Mouse (Mus musculus) ovary, adult 18-20 months (tissue): ENCODE data around the gene Gstp3.
"Not testable (repeated sequence)": the region's sequence is repeated elsewhere in the genome, so short reads cannot be mapped to it uniquely, and the experiment has no call there.

ENCODE experiments used
- DNase-seq: peaks from one replicate; pipeline ENCODE4 v3.0.0; 2022; ENCODE audit warnings: low spot score, mixed read lengths

Gstp3 gene

DNA sequence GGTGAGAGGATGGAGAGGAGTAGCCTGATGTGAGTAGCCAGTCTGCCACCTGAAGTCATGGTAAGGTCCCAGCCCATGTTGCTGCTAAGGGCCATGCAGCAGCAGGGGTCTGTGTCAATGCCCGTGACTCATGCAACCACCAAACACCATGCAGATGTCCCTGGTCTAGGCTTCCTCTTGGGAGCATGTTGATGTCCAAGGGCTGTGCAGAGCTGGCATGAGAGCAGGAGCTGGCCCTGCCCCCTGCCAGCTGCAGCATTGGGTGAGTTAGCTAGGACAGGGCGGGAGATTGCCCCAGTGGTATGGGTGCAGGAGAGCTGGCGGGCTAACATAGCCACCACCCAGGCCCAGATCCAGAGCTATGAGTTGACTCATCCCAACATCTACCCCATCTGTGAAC is 31.1 kb upstream of the Gstp3 start:
- no peak for DNase-seq

DNA sequence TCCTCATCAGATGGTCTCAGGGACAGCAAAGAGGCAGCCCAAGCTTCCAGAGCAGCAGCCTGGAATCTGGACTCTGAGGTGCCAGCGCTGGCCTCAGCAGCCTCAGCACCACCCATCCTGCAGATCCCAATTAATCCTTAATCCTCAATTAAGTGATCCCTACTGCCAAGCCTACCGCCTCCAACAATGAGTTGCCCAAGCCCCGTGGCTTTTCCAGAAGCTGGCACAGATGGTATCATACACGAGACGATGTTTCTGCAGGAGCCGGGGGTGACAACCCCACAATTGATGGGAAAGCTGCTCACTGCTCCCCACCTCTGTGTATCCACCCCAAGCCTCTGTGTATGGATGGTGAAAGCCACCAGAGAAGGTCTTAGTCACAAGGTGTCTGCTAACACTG is 29.8 kb upstream of the Gstp3 start:
- DNase-seq, result no peak

DNA sequence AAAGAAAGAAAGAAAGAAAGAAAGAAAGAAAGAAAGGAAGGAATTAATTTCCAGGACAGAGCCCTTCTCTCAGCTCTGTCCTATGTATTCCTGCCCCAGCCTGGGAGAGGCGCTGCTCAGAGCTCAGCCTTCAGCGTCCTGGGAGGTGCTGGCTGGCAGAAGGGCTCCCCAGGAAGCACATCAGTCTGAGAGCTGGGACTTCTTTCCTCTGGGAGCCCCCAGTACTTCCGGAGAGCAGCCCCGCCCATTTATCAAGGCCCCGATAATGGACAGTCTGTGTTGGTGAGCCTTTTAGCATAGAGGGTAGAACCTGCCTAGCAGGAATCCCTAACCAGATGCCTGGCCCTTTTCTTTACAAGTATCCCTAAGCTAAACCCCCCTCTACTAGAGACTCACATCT is 28.8 kb upstream of the Gstp3 start:
- no peak for DNase-seq

DNA sequence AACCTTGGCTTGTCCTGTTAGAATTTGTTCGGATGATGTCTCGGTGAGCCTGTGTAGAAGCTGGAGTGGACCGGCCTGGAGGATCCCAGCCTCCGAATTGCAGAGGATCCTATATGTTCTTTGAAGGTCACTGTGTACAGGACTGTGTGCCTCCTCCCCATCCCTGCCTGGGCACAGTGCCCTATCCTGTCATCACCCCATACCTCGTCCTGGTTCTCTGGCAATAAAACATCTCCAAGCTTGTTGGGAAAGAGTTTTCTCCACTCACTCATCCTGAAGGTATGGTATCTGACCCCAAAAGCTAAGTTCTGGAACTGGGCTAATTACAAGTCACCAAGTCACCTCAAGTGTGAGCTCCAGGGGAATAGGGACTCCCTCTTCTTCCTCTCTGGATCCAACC is 27.7 kb upstream of the Gstp3 start:
- DNase-seq, result no peak

DNA sequence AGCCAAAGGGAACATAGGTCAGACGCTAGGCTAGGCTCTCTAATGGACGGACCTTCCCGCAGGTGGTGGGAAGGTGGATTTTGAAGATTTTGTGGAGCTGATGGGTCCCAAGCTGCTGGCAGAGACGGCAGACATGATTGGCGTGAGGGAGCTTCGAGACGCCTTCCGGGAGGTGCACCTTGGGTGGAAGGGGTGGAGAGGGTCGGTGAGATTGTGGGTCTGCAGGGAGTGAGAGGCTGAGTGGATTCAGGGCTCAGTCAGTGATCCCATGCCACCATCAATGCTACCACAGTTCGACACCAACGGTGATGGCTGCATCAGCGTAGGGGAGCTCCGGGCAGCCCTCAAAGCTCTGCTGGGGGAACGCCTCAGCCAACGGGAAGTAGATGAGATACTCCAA is 26.8 kb upstream of the Gstp3 start:
- no peak for DNase-seq

DNA sequence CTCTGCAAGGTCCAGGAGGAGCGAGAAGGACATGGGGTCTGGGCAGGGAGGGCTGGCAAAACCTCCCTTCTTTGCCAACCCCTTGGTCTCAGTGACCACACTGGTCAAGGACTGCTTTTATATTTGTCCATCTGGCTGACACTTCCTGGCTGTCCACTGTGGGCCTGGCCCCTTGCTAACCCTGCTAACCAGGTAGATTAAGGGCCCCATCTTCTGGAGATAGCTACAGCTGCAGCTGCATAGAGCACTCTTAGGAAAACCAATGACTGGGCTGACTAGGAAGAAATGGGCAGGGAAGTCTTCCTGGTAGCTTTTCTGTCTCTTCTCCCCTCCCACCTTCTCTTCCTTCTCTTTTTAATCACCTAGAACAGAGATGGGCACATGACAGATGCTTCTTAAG is 25.6 kb upstream of the Gstp3 start:
- no peak for DNase-seq

DNA sequence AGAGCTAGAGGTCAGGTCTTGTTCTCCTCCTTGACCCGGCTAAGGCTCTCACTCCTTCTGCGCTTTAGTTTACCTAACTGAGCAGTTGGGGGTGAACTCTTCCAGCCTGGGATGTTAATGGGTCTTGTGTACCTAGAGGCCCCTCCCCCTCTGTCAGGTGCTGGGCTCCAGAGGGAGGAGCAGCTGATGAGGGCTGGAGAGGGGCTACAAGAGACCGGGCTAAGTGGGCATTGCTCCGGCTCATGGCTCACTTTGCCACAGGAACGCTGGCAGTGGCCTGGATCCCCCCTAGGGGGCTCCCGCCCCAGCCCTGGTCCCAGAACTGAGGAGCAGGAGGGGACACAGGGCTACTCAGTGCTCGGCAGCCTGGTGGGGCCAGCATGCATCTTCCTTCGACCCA is 24.5 kb upstream of the Gstp3 start:
- DNase-seq, result no peak

DNA sequence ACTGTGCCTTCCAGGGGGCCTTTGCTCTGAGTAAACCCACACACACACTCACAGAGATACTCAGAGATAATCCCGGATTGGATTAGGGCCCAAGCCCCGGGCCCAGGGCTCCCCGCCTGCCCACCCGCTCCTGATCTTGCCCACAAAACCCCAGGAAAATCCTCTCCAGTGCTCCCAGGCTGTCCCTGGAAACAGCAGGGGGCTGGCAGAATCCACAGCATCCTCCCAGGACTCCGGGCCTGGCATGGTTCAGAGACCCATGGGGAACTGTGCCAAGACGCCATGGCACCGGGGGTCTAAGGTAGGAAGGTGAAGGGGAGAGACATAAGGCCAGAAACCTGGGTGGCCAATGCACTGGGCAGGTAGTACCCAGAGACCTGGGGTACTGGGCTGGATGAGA is 23.9 kb upstream of the Gstp3 start:
- no peak for DNase-seq

DNA sequence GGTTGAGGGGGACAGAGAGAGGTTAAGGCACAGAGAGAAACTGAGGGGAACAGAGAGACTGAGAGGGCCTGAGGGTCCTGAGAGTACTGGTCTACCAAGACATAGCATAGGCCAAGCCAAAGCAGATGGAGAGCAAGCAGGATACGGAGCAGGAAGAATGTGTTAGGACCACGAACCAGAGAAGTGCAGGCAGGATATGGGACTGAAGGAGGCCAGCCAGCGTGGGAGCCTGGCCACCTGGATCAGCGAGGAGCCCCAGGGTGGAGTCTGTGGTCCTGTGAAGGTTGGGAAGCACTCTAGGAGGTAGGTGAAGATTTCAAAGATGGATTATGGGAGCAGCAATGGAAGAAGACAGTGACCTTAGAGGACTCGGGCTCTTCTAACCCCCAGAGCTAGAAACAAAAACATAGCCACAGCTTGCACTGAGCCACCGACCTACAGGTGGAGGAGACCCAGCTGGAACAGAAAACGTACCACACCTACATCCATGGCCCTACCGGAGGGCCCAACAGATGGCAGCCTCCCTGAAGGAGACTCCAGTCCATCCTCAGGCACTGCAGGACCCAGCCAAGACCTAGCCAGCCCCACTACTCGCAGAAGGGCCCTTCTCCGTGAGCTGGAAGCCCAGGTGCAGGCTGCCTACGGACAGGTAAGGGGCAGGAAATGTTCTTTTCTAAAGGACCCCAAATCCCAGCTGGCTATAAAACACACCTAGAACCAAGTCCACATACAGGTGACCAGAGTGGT is 23.0 kb upstream of the Gstp3 start:
- no peak for DNase-seq

DNA sequence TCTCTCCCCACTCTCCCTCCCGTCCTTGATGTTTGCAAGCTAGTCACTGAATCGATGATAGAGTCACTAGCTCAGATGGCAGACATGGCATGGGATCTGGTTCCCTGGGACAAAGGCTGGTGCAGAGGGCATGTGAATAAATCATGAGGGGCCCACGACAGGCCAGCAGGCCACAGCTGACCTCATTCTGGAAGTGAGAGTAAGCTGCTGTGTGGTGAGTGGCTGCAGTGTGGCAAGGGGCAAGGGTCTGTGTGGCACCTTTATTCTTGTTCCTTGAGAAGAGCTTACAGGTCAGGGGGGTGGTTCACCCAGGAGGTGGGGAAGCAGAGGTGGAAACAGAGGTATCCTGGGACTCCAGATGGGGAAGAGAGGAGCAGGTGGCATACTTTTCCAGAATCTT is 22.0 kb upstream of the Gstp3 start, which contains the start of gene Cabp2:
Gene Cabp2 (plus strand): TSS at position 185 of the 400 bp plus-strand sequence.
- DNase-seq, result no peak

DNA sequence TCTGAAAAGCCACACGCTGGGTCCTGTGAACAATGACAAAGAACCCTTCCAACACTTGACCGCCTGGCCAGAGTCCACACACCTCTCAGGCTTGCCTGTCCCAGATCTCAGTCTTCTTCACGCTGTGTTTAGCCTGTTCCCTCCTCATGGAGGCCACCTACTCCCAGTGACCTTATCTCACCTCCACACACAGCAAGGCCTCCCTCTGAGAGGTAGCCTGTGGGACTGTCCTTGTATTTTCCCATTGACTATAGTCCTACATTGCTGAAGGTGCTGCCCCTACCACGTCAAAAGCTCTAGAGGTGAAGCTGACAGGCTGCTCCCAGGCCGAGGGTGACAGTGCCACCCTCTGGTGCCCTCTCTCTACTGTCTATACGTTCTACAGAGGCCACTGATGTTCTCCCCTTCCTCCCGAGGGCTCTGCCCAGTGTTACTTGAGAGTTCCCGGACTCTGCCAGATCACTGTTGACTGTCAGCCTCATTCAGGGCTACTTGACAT is 21.2 kb upstream of the Gstp3 start:
- DNase-seq, result no peak

DNA sequence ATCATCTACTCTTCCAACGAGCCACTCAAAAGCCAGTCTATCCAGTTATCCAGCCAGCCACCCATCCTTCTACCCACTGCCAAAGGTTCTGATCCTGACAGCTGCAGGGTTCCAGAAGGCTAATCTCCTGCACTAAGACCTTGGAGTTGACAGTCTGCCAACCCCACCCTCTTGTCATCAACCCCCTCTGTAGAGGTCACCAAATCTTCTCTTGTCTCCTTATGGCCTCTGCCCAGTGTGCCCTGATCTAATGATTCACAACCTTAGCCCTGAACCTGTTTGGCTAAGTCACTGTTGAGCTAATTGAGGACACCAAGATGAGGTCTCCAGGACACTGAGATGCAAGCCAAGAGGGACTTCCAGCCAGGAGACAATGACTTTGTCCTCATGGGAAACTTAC is 20.2 kb upstream of the Gstp3 start:
- no peak for DNase-seq

DNA sequence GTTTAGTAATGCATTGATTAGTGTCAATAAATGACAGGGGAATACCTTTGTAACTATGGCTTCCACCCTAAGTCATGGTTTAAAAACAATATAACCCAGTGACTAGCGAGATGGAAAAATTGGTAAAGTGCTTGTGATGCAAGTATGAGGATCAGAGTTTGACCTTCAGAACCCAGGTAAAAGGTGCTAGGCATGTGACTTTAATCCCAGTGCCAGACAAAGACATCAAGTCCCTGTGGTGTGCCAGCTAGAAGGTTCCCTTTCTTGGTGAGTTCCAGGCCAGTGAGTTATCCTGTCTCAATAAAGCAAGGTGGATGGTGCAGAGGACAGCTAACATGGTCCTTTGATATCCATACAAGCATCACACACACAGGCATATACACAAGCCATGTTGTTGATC is 16.2 kb upstream of the Gstp3 start:
- DNase-seq, result no peak

DNA sequence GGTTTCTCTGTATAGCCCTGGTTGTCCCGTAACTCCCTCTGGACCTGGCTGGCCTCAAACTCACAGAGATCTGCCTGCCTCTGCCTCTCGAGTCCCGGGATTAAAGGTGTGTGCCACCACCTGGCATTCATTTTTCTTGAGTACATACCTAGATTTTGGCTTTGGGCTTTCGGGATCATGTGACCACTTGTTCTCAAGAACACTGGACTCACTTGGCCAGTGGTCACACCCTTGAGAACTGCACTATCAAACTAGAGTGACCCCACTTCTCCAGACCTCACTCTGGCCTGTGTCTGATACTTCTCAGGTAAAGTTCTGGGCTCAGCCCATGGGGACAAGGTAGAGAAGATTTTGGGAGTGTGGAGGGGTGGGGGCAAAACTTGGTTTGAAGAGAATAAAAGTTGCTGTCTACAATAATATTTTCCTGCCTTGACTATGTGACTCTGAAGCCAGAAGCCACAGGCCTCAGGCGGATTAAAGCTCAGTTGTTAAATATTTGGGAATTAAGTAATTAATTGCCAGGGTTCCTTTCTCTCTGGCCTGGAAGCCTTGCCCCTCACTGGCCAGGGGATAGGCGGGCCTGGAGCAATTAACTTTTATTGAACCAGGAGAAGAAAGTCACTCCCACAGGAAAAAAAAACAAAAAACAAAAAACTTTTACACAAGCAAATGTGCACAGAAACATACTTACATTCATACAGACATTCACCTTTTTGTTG is 13.5 kb upstream of the Gstp3 start:
- DNase-seq, result no peak

DNA sequence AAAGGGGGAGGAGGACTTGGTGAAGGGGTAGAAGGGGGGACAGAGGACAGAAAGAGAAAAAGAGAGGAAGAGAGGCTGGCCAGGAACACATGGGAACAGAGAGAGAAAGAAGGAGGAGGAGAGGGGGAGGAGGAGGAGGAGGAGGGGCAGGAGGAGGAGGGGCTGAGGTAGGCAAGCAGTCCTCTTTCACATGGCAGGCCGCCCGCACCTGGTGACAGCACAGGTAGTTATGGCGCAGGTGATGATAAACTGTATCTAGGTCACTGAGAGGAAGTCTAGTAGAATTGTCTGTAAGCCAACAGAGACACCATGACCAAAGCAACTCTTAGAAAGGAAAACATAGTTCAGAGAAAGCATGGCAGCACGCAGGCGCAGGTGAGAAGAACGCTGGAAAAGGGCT is 12.0 kb upstream of the Gstp3 start:
- DNase-seq, result no peak

DNA sequence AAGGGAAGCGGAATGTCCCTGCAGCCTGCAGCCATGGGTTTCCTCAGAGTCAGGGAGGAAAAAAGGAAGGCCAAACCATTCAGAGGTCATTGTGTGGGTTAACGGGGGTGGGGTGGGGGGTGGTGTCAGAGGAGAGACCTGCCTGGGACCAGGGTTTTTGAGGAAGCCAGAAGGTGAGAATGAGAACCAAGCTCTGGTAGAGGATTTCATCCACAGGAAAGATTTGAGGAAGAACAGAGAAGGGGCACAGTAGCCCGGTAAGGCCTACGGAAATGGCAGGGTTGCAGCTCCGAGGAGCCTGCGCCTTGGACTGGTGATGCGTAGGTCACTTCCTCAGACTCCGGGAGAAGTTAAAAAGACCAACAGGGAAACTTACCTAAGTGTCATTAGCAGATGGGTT is 11.4 kb upstream of the Gstp3 start:
- no peak for DNase-seq

DNA sequence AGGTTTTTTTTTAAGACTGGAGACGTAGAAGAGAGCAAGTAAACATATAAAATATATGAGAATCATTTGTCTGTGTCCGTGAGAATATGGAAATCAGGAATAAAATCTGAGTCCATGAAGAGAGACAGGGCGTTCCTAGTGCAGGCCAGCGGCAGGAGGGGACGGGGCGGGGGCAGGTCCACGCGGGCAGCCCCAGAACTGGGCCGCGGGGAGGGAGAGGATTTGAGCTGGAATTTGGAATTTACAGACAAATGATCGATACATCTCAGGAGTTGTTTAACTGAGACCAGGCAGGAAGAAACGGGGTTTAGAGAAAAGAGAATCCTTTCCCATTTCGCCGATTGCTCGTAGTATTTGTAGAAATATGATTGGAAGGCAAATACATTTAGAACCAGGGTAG is 10.9 kb upstream of the Gstp3 start:
- no peak for DNase-seq

DNA sequence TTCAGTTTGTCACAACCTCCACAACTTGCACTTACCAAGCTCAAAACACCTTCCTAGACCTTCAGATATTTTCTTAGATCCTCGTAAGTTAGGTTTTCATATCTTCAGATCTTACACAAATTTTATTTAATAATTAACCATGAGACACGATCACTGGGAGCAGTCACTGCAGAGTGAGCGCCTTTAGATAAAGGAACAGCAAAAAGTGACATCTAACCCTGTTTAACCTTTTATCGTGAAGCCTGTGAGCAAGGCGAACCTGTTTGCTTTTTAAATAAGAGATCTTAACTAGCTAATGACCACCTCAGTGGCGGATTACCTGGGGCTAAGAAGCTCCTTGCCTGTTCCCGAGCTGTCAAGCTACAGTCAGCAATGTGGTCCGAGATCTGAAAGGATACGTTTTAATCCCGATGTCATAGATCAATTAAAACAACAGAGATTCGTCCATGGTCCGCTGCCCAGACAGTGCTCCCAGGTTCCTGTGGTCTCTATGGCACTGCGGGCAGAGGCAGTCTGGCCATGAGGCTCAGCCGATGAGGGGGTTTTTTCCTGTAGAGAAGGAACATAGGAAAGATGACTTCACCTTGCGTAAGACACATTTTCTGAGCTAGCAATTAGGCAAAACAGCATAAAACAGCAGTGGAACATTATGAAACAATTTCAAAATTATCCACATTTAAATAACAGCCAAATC is 9.5 kb upstream of the Gstp3 start:
- no peak for DNase-seq

DNA sequence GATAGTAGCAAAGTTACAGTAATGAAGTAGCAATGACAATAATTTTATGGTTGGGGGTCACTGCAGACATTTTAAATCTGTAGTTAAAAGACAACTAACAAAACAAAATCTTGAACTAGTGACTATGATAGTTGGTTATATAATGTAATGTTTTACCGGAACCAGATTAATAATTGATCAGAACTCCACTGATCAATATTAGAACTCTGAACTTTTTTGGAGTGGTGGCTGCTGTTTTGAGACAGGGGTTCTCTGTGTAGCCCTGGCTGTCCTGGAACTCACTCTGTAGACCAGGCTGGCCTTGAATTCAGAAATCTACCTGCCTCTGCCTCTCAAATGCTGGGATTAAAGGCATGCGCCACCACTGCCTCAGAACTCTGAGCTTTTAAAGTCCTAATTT is 8.9 kb upstream of the Gstp3 start:
- DNase-seq, result not testable (repeated sequence)

DNA sequence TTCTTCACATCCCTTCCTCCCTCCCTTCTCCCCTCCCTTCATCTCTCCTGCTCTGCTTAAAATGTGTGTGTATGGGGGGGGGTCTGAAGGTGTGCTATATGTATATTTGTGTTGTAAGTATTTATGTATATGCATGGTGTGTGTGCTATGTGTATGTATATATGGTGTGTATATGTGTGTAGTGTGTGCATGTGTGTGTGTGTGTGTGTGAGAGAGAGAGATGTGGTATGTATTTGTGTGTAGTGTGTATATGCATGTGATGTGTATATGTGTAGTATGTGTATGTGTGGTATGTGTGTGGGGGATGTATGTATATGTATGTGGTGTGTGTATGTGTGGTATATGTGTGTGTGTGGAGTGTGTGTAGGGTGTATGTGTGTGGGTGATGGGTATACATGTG is 7.5 kb upstream of the Gstp3 start:
- DNase-seq, result no peak

DNA sequence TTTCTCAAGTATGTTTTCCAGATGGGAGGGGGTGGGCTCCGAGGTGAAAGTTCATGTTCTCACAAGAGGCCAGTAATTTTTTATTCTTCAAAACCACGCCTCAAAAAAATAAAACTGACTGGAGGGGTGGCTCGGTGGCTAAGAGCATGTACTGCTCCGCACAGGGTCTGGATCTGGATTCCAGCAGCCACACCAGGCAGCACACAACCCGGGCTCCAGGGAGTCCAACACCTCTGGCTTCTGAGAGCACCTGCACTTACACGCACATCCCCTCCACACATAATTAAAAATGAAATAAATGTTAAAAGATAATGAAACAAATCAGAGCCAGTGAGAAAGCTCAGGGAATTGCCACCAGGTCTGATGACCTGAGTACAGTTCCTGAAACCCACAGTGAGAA is 6.9 kb upstream of the Gstp3 start:
- no peak for DNase-seq

DNA sequence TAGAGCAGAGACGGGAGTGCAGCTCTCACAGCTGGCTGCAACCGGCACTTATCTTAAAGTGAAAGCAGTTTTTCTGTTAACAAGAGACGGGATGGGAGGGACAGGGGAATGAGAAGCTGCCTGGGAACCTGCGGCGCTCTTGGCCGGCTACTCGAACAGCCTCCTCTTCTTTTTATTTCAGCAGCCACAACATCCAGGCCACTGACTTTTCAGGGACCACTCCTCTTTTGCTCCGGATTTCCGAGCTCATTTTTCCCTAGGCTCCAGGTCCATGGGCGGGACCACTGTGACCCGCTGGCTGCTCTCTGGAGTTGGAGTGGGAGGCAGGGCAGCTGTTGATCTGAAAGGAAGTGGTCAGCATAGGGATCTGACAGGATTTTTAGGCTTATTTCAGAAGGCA is 5.1 kb upstream of the Gstp3 start:
- not testable (repeated sequence) for DNase-seq

DNA sequence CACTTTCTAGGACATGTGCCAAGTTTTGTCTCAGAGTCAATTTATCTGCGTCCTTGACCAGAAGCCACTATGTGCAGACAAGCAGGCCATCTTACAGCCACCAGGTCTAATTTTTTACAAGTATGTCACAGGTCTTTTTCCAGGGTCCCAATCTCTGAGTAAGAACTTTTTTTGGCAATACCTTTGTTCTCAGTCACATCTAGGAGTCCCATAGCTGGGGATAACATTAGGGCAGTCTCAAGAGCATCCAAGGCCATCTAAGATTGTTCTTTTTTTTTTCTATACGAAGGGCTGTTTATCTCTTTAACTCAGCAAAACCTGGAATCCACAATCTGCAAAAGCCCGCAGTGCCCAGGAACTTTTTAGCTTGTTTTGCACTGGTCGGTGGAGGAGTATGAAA is 4.0 kb upstream of the Gstp3 start:
- DNase-seq, result not testable (repeated sequence)
